Mouse (Mus musculus) embryonic fibroblast, embryonic 13.5 days (primary cell): ENCODE measurements around the gene Rdh16f2. TPM values are rescaled to one million over a fixed set of nuclear protein-coding genes. Genes with fewer than 3 reads are reported as not detected.
A peak's percentile ranks its signal among the peaks of the same experiment; 100 is the strongest.
"Not testable (repeated sequence)": the region's sequence is repeated elsewhere in the genome, so short reads cannot be mapped to it uniquely, and the experiment has no call there.

Source experiments
- H3K27ac ChIP-seq: 2 replicates; pipeline ENCODE4 v1.5.1; 2012; ENCODE audit warnings: low read length, control low read depth, inconsistent platforms; ENCODE audit not compliant: insufficient read depth
- H3K4me1 ChIP-seq: 2 replicates; pipeline ENCODE4 v1.6.1; 2011; ENCODE audit warnings: low read length; ENCODE audit not compliant: control insufficient read depth, insufficient read depth
- H3K4me3 ChIP-seq: 2 replicates; pipeline ENCODE4 v1.5.1; 2011; ENCODE audit warnings: mild to moderate bottlenecking, control low read depth, low read length; ENCODE audit not compliant: insufficient read depth
- CTCF ChIP-seq: IDR thresholded peaks from 2 replicates; pipeline ENCODE4 v1.5.1; 2011; ENCODE audit warnings: mild to moderate bottlenecking, control low read depth, low read length, moderate library complexity, borderline replicate concordance; ENCODE audit not compliant: insufficient read depth
- POLR2A ChIP-seq: IDR thresholded peaks from 2 replicates; pipeline ENCODE4 v1.6.1; 2011; ENCODE audit warnings: low read depth, mild to moderate bottlenecking, control low read depth, low read length, moderate library complexity
- polyA plus RNA-seq: library from polyadenylated mRNA; stranded (reverse); fragments of >200 nt; gene quantifications from 2 replicates; pipeline ENCODE4 v1.2.4, GENCODE M21; 2011; ENCODE audit warnings: low read depth; ENCODE audit not compliant: missing spikeins, insufficient read length

The Rdh16f2 gene
- not detected in 2 replicates for polyA plus RNA-seq

DNA sequence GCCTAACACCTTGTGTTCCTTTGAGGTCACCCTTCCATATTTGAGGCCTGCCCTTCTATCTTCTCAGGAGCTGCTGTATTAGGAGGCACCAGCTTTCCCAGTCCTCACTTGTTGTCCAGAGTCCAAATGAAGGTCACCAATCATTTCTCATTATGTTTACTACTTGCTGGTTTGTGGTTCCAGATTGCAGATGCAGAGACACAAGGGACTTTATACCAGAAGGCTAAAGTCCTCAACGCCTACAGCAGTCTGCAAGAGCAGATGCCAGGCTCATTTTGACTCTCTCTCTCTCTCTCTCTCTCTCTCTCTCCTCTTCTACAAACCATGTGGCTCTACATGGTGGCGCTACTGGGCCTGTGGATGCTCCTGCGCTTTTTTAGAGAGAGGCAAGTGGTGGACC lies at the start of gene Rdh16f2:
Gene Rdh16f2 (plus strand): TSS at position 243 of the 400 bp plus-strand sequence.
- no peak within 1 kb of the TSS for H3K4me3 ChIP-seq
- TF ChIP-seq POLR2A (no peak), CTCF (no peak)
- no peaks in the 10 kb centered on the region for H3K4me1 ChIP-seq
- H3K27ac ChIP-seq: no peak within 1 kb of the TSS

DNA sequence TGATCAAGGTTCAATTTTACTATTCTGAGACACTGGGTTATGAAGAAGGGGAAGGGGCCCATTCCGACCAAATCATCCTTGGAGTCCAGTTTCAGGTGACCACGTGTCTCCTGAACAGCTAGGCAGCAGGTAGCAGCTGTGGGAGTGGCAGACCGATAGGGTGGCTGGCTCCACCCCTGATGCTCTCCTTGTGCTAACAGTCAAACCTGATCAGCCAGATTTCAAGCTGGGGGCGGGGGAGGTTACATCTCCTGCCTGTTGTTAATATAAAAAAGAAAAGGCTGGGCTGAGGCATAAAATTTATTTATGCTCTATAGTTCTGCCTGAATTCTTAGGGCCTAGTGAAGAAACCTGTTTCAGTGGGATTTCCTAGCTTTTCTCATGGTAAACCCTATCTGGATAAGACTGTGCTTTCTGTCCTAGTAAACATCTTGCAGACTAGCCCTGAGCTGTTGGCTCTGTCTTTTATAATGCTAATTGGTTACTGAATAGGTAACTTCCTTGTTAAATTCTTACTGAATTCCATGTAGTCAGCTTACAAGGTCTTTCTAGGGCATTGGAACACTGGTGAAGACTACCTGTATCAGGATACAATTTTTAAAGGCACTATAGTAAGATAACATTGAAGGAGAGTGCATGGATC lies 48.9 kb upstream of the Rdh16f2 start:
- H3K4me3 ChIP-seq, H3K27ac ChIP-seq, H3K4me1 ChIP-seq: not testable (repeated sequence)

GRCm38 (mm10) chr10:127821806-127822205 lies 44.5 kb upstream of the Rdh16f2 start:
- not testable (repeated sequence) for H3K4me1 ChIP-seq, H3K4me3 ChIP-seq, H3K27ac ChIP-seq

DNA sequence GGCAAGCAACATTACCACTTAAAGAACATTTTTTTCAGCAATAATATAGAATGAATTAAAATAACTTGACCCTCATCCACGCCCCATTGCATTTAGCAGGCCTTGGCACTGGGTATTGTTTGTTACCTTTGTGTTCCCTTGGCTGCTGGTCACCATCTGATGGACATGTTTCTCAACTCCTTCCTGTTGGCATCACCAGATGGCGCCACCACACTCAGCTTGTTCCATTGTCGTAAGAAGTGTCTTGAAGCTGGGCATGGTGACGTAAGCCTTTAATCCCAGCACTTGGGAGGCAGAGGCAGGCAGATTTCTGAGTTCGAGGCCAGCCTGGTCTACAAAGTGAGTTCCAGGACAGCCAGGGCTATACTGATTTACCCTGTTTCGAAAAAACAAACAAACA lies 40.9 kb upstream of the Rdh16f2 start:
- TF ChIP-seq POLR2A (no peak), CTCF (peak; percentile 62; the same call in 1 of the 2 replicates)
- H3K27ac ChIP-seq: no peak overlapping the region
- no peaks in the 10 kb centered on the region for H3K4me1 ChIP-seq
- no peak overlapping the region for H3K4me3 ChIP-seq

GRCm38 (mm10) chr10:127829121-127829520 lies 37.2 kb upstream of the Rdh16f2 start:
- no peaks in the 10 kb centered on the region for H3K4me1 ChIP-seq
- no peak overlapping the region for H3K27ac ChIP-seq
- no peak for TF ChIP-seq POLR2A
- TF ChIP-seq CTCF: no peak
- no peak overlapping the region for H3K4me3 ChIP-seq

DNA sequence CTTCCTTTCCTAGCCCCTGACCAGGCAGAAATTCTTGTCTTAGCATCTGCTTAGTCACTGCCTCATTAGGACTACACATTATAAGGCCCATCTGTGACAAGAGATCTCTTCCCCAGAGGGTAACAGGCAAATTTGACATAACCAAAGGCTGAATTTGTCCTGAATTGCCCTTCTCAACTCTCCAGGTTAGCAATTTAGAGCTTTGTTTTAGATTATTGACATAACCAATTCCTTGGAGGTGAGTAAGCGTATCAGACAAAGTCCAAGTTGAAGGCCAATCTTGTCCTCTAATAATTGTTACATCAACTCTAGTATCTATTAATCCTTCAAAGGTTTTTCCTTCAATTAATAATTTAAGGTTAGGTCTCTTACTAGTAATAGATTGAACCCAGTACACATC lies 32.1 kb upstream of the Rdh16f2 start:
- not testable (repeated sequence) for H3K4me3 ChIP-seq, H3K27ac ChIP-seq, H3K4me1 ChIP-seq

- H3K4me3 ChIP-seq: no peak overlapping the region
- TF ChIP-seq CTCF (no peak), POLR2A (no peak)
- no peak overlapping the region for H3K27ac ChIP-seq
- no peaks in the 10 kb centered on the region for H3K4me1 ChIP-seq
Measured at GRCm38 (mm10) chr10:127835292-127835691, 31.0 kb upstream of the Rdh16f2 start.

DNA sequence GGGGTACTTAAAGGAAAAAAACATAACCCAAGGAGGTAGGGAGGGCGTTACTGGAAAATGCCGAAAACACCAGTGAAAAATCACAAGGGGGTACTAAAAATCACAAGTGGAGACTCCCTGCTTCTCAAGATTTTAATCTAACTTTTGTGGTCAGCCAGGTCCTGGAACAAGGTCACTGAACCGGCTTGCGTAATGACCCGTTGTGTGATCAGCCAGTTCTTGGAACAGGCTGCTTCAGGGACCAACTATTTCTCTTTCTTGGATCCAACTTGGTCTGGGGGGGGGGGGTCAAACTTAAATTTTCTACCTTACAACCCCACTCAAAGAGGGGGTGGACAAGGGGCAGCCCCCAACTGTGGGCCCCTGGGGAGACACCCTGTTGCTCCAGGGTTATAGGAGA lies 28.5 kb upstream of the Rdh16f2 start:
- not testable (repeated sequence) for H3K27ac ChIP-seq, H3K4me3 ChIP-seq, H3K4me1 ChIP-seq

DNA sequence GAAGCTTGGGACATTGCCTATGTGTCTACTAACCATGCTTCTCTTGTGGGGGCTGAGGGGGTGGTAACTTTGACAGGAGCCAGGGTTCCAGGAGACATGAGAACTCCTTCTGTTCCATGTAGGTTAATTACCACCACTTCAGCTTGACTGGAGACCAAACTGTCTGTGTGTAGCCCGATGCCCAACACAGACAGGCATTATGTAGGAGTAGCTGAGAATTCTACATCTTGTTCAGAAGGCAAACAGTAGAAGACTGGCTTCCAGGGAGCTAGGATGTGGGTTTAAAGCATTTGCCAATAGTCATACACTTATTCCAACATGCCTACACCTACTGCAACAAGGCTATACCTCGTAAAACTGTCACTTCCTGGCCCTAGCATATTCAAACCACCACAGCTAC lies 27.7 kb upstream of the Rdh16f2 start:
- Histone ChIP-seq H3K4me3 (no peak overlapping the region), H3K27ac (no peak overlapping the region), H3K4me1 (no peaks in the 10 kb centered on the region)

GRCm38 (mm10) chr10:127840776-127841175 lies 25.5 kb upstream of the Rdh16f2 start:
- no peak overlapping the region for H3K4me3 ChIP-seq
- no peaks in the 10 kb centered on the region for H3K4me1 ChIP-seq
- no peak for TF ChIP-seq POLR2A
- no peak for TF ChIP-seq CTCF
- no peak overlapping the region for H3K27ac ChIP-seq

More for the DNA sequence above, 27.7 kb upstream of the Rdh16f2 start:
- no peak for TF ChIP-seq CTCF
- TF ChIP-seq POLR2A: no peak

- not testable (repeated sequence) for H3K4me1 ChIP-seq, H3K27ac ChIP-seq, H3K4me3 ChIP-seq
Measured at GRCm38 (mm10) chr10:127845945-127846344, 20.3 kb upstream of the Rdh16f2 start.

GRCm38 (mm10) chr10:127848089-127848488 lies 18.2 kb upstream of the Rdh16f2 start:
- Histone ChIP-seq H3K4me3 (no peak overlapping the region), H3K4me1 (no peaks in the 10 kb centered on the region), H3K27ac (no peak overlapping the region)
- no peak for TF ChIP-seq CTCF
- no peak for TF ChIP-seq POLR2A
